Mouse (Mus musculus): Measurements from ENCODE around the gene Camk2d.

Camk2d gene

DNA sequence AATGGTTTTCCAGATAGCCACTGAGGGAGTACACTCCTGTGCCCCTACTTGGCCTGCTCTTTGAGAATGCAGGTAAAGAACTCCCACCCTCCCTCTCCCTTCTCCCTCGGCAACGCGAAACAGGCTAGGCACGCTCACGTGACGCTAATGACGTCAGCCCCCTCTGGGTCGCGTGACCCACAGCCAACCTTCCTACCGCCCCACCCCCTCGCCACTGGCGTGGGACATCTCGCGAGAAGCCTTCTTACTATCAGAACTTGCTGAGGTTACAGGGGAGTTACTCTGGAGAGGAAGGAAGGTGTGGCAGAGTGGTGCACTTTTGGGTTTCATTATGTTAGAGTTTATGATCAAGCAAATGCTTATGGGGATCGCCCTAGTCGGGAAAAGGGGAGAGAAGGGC, at the start of gene Camk2d:
Gene Camk2d, plus strand, starts transcription at position 217 of the 400 bp plus-strand sequence.
- peak; percentile 98 for DNase-seq

- no peak for DNase-seq
These were observed 48.2 kb upstream of the Camk2d start for GRCm38 (mm10) chr3:126547941-126548340.

DNA sequence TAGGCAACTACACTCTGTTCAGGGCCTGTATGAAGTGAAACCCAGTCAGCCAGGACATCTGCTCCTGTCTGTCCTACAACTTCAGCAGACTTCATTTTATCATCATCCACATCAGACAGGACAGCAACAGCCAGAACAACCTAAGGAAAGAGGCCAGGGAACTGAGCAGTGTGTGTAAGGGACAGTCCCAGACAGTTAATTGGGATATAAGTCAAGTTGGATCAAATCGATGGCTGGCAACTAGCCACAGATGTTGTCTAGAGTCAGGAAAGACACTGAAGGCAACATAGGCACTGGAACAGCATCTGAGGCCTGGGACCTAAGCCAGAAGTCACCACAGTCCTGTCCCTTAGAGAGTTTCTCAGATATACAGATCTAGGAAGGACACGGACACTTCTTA, 32.5 kb upstream of the Camk2d start:
- DNase-seq, result no peak

DNA sequence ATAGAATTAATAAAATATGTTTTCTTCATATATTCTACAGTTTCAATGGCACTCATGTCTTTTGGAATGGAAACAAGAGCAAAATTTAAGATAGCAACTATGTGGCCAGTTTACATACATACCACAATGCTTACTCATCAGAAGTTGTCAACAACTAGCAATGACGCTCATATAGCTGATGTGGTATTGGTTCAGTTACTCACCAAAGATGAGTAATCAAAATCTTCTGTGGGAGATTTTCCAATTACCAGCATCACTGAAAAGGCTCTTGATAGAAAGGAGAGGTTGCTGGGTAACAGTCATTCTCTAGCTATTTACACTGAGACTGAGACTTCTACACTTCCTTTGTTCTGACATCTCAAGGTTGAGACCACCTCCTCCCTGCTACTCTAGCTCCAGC, 25.5 kb upstream of the Camk2d start:
- no peak for DNase-seq

DNA sequence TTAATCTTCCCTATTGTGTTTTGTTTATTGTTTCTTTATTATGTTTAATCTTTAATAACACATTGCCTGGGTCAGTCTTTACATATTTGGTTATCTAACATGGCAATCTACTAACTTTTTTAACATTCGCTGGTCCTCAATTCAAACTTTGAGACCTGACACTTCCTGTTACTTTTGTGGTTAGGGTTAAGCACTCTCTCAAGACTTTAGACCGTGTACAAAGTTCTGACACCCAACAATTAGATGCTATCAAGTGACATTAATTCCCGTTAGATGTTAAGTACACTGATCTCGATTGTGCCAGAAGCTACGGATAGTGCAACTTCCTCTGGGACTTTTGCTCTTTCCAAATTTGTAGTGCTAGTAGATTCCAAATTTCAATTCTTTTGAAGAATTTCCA, 23.2 kb upstream of the Camk2d start:
- no peak for DNase-seq

- DNase-seq, result peak; percentile 11
These were observed 20.2 kb upstream of the Camk2d start for GRCm38 (mm10) chr3:126575927-126576326.

- no peak for DNase-seq
These were observed 10.0 kb upstream of the Camk2d start for GRCm38 (mm10) chr3:126586134-126586533.

GRCm38 (mm10) chr3:126587477-126587876, 8.6 kb upstream of the Camk2d start:
- DNase-seq, result no peak

DNA sequence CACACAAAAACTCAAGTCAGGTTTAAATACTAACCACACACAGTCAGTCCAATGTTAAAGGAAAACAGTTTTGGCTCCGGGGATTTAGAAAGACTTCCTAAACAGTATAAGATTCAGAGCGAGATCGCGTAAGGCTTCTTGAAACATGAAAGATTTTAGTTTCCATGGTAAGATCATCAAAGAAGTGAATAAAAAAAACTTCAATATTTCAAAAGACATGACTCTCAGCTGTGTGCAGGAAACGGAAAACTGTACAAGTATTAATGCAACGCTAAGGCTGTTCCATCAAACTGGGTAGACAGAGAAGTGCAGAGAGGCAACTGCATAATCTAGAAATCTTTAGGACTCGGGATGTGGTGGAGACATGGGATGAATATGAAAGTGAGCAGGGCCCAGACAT, 6.5 kb upstream of the Camk2d start:
- DNase-seq, result no peak

DNA sequence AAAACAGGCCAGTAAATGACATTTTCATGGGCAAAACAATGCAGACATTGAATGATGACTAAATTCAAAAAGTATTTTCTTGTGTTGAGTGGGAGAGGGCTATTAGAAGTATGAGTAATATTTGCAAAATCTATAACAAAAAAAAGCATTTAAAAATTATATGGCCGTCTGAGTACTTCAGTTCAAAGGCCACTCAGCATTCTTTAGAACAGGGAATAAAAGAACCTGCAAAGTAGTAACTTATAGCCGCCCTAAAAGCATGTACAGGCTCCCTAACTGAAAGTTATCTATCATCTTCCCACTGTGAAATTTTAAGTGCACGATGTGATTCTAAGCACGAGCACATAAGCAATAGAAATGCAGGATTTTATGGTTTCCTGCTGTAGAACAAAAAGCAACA, 646 bp upstream of the Camk2d start:
- no peak for DNase-seq

DNA sequence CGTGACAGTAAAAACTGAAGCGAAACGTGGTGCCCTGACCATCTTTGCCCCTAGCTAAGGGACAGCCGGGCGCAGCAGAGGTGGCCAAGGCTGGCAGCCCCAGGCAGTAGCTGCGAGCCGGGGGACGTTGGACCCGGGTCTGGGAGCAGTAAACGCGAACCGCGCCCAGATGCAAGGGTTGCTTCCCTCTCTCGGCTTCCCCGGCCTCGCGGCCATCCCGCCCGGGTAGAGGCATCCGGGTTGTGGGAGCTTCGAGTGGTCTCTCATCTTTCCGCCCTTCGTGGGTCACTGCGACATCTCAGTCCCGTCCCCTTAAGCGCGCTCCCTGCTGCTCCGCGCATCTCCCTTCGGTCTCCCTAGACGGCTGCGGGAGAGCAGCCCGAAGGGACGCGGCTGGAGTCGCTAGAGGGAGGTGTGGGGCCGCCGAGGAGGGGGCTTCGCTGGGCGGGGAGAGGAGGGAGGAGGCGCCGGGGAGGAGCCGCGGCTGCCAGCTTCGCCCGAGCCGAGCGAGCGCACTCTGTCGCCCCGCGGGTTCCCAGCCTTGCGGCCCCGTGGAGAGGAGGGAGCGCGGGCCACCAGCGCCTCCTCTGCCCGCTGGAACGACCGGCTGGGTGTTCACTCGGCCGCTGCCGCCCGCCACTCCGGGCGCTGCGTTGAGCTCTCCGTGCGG, 524 bp downstream of the Camk2d start:
- peak; percentile 86 for DNase-seq

- no peak for DNase-seq
These were observed 1.1 kb downstream of the Camk2d start for GRCm38 (mm10) chr3:126597161-126597595.

DNA sequence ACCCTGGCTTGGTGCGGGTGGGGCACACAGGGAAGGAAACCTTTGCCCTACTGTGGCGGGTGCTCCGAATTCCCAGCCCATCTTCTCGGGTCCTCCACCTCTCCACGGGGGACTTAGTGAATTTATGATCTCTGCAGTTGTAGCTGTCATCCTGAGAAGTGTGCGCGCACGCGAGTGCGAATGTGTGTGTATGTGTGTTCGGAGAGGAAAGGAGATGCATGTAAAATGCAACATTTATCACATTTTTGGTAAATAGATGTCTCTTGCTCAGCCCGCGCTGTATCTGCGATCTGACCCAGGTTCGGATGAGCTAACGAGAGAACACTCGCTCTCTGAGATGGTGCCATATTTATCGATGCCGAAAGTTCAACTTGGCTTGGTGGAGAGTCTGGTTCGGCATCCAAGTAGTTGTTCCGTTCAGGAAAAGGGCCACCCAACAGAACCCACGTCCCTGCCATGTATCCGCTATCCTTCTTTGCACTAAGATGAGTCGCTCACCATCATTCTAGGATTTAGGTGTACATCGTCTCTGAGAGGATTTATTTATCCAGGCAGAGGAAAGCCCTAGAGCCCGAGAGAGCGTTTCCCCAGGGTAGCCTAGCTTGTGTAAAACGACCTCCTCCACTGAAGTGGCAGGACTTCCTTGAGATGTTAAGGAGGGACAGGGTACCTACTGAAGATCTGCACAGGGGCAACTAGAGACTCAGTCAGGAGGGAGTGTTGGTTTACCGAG, 1.7 kb downstream of the Camk2d start:
- DNase-seq, result peak; percentile 40

- DNase-seq, result no peak
These were observed 2.2 kb downstream of the Camk2d start for GRCm38 (mm10) chr3:126598329-126598676.

DNA sequence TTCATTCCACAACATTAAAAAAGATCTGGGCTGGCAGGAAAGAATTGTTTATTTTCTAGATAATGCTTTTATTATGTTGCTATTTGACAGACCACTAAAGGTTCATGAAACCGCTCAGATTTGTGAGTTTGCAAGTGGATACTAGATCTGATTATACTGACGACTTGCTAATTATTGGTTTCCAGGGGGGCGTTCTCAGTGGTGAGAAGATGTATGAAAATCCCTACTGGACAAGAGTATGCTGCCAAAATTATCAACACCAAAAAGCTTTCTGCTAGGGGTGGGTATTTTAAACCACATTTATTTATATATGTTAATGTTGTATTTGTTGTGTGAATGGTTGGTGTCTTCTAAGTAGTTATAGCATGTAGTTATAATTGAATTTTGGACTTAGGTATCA, 2.8 kb downstream of the Camk2d start:
- DNase-seq, result no peak

GRCm38 (mm10) chr3:126599335-126599734, 3.2 kb downstream of the Camk2d start:
- DNase-seq, result no peak

GRCm38 (mm10) chr3:126599936-126600335, 3.8 kb downstream of the Camk2d start:
- no peak for DNase-seq

- DNase-seq, result no peak
These were observed 6.7 kb downstream of the Camk2d start for GRCm38 (mm10) chr3:126602772-126603171.

GRCm38 (mm10) chr3:126604656-126605434, 8.7 kb downstream of the Camk2d start:
- no peak for DNase-seq

DNA sequence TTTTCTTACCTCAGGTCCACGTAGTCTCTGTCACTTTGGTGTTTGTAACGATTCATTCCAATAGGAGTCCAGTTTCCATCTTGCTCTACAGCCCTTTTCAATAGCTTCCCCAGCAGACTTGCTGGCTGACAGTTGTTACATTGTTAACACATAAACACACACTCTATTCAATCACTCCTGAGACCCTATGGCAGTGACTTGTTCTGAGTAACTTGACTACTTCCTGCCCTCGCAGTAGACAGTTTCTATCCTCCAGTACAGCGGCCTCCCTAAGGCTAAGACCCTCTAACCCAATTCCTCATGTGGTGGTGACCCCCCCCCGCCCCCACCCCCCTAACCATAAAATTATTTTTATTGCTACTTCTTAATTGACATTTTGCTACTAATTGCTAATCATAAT, 13.2 kb downstream of the Camk2d start:
- no peak for DNase-seq

DNA sequence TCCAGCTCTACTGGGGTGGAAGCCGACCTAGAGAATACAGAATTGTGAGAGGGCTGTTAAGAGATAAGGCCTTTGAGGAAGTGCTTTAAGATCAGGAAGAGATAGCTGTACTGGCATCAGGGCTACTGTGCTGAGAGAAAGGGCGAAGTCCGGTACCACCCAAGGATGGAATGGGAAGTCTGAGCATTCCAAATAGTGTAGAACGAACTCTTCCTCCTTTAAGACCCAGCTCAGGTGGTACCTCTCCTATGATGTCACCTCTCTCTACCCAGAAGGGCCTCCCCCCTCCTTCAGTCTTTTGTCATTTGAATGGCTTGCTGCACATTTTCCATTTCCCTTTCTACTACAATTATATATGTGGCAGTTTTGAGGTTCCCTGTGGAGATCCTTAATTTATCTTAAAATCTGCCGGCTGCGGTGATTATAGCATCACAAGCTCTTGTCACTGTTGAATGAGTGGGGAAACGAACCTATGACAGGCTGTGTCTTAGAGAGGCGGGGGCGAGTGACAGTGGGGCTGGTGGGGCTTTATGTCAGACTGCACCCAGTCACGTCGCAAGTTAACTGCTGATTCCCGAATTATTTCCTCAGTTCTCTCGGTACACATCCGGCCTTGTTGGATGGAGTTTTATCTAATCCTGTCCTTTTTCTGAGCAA, 13.8 kb downstream of the Camk2d start:
- DNase-seq, result no peak

- no peak for DNase-seq
These were observed 15.5 kb downstream of the Camk2d start for GRCm38 (mm10) chr3:126611624-126612023.

DNA sequence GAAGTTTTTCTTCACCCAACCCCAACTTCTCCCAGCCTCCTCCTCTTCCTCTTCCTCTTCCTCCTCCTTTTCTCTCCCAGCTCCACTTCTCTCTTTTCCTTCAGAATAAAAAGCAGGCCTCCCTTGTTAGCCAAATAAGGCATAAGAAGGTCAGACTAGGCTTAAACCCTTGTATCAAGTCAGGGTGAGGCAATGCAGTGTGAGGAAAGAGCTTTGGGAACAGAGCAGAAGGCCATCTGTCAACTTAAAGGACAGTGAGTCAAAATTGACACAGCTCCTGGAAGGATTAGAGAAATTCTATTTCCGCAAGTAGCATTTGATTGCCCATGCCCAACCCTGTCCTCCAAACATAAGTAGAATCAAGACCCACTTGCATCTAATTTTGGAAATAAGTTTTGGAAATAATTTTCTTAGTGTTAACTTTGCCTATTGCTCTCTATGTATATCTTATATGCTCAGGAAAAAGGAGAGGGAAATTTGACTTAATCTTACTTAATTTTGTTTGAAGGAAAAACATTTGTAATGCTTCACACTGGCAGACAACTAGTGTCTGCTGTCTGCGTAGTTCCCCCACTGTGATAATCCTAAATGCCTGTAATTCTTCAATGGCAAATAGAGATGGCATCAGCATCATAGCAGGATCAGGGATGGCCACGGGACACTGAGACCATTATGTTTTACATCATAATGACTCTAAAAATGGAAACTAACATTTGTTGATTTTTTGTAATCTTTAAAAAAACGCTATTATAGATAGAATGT, 16.8 kb downstream of the Camk2d start:
- DNase-seq, result no peak
